Mouse (Mus musculus) ovary, postnatal 36 days (tissue): ENCODE measurements around the gene Sorcs2.

Experiments used
- DNase-seq: peaks from one replicate; pipeline ENCODE4 v3.0.0; 2022; ENCODE audit warnings: low spot score, mixed read lengths

Gene Sorcs2

DNA sequence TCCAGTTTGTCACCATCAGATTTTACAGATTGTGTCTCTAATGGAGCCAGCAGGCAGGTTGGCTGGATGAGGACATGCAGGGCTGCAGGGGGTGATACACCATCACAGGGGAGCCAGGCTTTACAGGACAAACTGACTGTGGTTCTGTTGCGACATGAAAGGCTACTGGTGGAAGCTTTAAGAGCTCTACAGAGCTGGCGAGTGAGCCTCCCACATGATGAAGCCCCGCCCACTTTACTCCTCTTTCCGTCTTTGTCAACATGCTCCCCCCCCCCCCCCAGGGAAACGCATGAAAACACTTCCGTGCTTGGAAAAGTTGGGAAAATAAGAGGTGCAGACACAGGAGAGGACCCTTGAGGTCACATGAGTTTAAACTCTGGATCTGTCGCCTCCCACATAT is 219.7 kb downstream of the Sorcs2 start:
- no peak for DNase-seq

DNA sequence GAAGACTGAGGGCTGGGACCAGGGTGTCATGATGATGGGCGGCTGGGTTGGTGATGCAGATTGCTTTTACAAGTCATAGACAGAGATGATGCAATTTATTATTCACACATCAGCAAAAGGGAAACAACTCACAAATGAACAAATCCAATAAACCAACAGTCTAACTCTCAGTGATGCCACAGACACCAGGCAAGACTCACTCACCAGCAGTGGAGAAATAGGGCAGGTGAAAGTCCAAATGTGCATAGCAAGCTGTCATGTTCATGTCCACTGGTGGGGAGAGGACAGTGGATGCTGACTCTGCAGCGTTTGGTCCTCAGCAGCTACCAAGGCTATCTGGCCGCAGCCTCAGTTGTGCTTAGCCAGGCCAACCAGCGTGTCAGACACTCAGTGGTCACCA is 221.1 kb downstream of the Sorcs2 start:
- no peak for DNase-seq

DNA sequence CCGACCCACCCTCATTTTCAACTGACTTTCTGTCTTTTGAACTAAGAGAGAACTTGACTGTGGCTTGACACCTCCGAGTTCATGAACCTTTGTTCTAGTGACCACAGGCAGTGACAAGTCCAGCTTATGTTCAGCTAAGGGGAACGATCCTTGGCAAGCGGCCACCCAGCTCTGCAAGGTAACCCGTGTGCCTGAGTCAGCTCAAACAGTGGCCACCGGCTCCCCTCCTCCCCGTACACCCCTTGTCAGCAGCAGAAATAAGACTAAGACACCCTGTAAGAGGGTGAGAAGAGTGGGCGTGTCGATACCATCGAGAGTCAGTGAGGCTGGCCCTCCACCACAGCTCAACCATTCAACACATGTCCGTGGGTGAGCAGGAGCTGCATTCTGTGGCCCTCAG is 221.5 kb downstream of the Sorcs2 start:
- DNase-seq = no peak

DNA sequence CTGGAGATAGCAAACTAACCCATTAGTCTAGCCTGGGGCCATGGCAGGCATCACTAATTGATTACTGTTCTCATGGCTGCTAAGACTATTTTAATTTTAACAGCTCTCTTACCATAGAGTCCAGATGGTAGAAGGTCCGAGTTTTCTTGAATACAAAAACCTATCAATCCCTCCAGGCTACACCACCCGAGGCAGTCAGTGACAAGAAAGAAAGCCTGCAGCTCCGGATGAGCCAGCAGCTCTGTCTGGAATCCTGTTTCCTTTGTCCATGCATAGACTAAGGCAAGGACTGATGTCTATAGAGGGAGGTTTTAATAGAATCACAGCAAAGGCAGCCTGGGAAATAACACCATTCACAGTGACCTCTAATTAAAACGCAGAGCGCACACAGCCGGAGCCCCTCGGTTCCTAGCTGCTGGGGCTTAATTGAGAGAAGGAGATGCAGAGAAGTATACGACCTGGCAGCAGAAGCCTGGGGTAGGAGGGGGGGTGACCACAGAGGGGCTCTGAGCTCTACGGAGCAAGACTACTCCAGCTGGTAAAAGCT is 223.3 kb downstream of the Sorcs2 start:
- DNase-seq = no peak

DNA sequence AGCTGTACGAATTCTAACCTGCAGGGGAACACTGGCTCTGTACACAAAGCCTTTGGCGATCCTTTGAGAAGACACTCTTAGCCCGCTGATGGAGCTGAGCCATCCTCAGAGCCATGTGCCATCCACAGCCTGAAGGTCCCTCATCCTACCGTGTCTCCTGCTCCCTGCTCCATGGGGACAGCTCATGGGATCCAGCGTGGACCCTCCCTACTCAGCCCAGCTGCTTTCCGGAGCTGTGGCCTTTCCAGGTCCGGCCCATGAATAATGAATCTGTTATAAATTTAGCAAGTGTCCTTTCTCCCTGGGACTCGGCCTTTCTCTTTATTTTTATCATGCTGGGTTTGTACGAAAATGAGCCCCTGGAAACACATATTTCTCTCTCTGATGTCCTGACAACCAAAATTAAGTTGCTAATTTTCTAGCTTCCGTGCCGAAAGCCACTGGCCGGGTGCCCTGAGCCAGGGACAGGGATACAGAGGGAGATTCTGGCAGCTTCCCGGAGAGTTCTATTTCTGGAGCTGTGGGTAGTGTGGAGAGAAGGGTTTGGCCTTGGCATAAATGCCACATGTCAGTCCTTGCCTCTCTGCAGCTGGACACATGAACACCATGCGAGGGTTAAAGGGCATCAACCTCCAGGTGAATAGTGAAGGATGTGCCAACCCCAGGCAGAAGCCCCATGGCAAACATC is 228.8 kb downstream of the Sorcs2 start:
- DNase-seq = no peak

DNA sequence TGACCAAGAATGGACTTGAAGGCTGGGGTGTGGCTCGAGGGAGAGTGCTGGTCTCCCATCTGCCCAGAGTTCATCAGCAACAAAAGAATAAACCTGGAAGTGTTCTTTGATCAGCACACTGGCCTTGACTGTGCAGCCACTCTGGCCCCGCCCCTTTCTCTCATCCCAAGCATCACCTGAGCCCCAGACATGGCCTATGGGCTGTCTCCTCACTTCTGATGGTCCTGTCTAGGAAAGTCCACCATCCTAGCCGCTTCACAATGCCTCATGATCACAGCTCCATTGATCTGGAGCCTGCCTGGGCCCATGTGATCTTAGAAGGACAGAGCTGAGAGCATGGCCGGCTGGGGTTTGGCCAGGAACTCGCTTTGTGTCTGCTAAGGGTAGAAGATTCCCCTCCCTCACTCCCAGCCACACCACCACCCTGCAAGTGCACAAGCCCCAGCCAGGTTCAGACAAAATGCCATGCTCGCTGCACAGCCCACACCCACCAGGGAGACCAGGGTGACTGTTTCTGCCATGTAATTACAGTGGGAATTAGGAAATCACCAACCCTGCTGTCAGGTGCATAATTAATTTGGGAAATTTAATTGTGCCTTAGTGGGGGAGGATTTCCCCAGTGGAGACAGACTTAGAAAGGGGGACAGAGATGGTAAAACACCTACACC is 231.5 kb downstream of the Sorcs2 start:
- no peak for DNase-seq

DNA sequence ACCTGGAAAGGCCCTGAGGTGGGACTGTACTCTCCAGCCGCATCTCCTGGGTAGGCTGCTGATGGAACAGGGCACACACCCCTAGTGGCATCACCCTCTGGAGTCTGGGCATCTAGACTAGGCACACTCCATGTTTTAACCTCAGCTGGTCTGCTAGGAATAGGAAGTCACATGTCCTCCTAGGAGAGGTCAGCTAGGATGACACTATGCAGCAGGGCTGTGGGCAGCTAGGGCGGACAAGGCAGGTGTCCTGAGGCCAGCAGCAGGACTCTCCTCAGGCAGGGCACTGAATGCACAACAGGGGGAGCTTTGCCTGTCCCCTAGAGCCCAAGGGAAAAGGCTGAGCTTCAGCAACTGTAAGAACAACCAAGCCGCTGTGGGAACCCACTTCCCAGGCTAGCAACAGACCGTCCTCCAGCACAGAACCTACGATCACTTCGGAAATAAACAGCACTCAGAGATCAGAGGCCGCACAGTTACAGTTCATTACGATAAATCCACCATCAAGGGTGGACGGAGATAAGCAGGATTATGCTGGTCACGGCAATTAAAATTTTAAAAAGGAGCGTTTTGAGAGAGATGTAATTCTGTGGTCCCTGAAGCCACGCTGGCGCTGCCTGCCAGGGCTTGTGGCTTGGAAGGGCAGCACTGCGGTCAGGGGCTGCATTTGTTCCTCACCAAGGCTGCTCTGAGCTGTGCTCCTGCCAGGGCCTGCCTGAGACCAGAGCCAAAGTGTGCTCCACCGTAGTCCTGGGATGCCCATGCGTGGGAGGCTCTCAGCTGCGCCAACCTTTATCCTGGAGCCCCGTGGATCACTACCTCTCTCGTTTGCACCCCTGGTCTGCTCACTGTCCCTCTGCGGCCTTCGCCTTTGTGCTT is 232.3 kb downstream of the Sorcs2 start:
- peak; percentile 18 for DNase-seq

DNA sequence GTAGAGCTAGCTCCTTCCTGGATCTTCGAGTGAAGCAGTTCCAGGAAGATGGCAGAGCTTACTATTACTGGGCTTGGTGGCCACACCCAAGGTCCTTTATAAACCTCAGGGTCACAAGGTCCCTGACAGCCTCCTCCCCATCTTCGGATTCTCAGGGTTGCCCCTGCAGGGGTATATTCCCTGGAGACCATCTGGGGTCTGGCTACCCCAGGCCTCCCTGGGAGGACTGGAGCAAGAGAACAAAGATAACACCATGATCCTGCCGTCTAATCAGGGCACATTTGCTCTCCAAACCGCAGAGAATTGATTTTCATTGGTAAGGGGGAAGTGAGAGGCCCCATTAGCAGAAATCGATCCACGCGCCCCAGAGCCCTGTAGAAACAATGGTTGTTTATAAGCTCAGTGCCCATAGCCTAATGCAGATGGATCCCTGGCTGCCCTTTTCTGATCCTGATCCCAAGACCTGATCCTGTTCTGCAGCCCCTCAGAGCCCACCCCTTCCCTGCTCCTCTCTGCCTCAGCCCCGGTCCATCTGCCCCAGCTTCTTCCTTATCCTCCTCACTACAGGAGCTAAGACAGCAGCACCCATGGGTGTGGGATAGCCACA is 243.0 kb downstream of the Sorcs2 start:
- no peak for DNase-seq

DNA sequence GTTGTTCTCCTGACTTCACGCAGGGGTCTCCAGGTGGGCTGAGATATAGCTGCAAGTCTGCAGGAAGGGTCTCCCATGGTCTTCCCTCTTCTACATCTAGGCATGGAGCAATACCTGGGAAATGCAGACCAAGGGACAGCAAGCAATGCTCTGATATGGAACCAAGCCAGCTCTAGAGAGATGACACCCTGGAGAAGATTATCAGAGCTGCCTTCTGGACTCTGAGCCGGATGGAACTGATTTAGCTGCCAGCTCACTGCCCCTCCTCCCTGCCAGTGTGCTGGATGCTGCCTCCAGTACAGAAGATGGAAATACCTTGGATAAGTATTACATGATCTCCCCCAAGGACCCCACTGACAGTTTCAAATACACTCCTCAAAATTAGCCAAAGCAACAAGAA is 244.7 kb downstream of the Sorcs2 start:
- DNase-seq = no peak

DNA sequence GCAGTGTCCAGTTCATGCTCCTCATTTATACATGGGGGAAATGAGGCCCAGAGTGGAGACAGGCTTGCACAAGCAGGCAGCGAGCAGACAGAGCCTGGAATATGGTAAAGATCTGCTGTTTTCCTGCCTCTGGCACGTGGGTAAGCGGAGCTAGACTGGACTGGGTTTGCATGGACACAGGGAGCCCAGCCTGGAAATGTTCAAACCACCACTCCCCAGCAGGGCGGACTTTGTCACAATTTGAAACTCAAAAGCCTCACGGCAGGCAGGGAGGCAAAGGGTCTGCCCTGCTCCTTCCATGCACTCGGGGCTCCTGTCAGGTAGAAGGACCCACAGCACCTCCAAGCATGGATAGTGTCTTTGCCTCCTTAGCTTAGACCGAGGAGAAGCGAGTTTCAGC is 246.9 kb downstream of the Sorcs2 start:
- no peak for DNase-seq

DNA sequence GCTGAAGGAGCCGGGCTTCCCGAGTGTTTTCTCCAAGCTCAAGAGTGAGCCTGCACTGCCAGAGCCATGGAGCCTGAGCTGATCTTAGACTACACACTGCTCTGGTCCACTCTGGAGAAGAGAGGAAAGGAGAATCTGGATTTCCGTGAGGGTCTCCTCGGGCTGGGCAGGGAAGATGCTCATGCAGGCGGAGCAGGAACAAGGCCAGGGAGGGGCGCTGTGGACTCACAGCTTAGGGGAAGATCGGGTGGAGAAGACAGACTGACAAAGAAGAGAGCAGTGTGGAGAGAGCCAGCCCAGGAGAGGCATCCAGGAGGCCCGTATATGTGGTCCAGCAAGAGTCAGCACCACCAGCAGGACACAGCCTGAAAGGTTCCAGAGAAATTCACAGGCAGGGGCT is 248.8 kb downstream of the Sorcs2 start:
- DNase-seq = no peak

DNA sequence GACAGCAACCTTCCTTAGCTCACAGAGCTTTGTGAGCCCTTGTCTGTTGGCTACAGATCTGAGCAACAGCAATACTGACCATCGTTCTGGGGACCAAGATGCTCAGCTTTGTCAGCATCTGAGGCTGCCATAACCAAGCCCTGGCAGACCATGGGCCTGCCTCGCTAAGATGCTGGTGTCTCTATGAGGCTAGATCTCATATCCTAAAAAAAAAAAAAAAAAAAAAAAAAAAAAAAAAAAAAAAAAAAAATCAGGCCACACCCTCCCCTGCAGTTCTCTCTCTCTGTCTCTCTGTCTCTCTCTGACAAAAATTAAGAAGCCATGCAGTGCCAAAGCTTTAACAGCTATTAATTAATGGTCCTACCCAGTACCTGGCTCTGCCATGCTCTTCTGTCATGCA is 251.3 kb downstream of the Sorcs2 start:
- DNase-seq = no peak

DNA sequence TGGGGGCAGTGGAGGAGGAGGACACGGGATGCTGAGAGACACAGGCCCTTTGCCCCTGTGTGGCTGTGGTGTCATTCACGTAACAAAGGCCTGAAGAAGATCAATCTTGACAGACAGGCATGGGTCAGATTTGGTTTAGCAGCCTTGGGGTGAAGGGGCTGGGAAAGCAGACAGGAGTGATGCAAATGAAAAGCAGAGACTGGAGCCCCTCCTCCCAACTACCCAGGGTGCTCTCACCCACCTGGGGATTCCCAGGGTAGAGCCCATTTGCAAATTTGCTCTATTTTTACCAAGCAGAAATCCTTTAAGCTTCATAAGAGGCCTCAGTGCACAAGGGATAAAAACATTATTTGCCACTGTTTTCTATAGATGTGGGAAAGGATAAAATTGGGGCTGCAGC is 253.4 kb downstream of the Sorcs2 start:
- no peak for DNase-seq

DNA sequence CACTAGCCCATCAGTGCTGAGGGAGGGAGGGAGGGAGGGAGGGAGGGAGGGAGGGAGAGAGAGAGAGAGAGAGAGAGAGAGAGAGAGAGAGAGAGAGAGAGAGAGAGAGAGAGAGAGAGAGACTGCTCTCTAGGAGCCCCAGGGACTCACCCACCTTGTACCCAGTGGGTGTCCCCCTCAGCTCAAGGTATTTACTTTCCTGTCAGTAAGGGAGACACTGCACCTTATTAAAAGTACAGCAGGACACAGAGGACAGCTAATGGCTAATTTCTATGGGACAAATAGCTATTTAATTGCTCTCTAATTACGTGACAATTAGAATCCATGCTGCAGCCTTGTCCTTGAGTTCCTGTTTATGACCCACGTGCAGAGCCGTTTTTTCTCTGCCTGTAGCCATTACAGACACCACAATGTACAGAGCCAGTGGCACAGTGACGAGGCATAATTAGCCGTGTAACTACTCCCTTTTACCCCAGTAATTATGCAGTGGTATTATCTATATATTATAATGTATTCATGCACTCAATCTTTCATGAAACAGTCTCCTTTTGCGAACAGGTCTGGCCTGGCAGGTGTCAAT is 256.2 kb downstream of the Sorcs2 start:
- no peak for DNase-seq

DNA sequence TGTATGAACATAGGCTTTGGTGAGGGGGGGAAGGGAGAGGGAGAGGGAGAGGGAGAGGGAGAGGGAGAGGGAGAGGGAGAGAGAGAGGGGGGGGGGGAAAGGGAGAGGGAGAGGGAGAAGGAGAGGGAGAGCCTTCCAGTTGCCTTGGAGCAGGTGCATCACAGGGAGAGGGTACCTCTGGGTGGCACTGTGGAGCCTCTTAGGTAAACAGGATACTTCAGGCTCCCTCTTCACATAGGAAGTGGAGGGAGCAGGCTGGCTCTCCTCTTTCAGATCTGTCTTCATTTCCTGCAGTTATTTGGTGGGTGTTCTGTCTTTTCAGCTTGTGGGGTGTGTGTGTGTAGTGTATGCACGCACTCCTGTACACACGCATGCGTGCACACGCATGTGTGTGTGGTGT is 256.8 kb downstream of the Sorcs2 start:
- peak; percentile 19 for DNase-seq

DNA sequence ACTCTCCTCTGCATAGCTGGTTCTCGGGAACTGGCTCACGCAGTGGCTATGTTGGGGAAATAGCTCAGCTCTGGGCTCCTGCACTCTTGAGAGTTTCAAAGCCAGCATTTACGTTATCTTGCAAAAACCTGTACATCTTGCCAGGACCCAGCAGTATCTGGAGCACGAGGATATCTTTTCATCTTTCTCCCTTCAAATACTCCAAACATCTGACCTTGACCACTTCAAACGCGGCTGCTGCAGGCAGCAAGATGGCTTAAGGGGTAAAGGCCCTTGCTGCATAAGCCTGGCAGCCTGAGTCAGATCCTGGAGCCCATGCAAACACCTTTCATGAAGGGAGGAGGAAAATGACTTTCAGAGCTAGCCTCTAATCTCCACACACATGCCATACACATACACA is 258.2 kb downstream of the Sorcs2 start:
- DNase-seq = no peak

DNA sequence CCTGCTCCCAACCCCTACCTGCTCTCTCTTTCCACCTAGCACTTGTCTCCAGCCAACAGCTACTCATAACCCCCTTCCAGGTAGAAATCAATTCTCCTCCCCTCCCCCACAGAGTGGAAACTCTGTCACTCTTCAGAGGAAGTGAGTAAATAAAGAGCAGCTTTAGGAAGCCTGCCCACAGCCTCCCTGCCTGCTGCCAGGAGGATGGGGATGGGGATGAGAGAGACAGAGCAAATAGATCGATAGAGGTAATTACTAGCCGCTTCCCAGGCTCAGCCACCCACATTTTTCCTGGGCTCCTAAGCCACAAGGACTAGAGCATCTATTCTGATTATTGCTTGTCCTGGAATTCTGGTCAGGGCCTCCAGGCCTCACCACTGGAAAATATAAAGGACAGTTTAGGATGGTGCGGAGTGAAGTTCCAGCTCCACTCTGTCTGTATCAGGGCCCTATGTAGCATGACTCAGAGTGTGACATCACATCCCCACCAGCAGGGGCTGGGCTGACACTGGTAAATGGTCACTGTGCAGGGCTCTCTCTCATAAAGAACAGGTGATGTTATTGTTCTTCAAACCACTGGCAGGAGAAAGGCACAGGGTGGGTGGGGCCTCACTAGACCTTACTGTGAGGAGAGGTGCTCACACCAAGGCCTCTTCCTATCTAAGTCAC is 261.9 kb downstream of the Sorcs2 start:
- no peak for DNase-seq

DNA sequence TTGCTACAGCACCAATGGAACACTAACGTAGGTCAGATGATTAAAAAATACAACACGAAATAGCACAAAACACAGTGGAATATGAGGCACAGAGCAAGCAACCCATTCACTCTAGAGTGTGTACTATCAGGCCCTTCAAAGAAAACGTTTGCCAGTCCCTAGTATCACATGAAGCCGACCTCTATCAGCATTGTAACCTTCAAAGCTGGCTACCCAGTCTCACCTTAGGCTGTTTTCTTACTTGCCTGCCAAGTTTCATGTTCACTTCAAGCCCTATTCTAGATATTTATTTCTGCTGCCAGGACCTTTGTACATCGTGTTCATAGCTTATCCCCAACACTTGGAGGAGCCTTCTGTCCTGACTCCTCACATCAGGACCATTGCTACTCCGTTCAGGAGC is 263.6 kb downstream of the Sorcs2 start:
- no peak for DNase-seq

DNA sequence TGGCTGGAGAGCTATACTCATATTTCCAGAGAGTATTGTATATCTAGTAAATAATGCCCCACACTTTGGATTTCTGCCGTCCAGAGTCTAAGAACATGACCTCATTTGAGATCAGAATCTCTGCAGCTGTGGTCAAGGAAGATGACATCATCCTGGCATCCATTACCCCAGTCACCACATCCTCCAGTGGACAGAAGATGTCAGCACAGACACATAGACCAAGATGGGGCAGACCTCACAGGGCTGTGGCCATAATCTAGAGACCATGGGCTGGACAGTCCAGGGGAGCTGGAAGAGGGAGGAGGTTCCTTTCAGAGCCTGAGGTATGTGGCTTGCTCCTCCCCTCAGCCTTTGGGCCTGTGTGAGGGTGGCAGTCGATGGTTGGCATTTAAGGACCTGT is 264.0 kb downstream of the Sorcs2 start:
- no peak for DNase-seq

DNA sequence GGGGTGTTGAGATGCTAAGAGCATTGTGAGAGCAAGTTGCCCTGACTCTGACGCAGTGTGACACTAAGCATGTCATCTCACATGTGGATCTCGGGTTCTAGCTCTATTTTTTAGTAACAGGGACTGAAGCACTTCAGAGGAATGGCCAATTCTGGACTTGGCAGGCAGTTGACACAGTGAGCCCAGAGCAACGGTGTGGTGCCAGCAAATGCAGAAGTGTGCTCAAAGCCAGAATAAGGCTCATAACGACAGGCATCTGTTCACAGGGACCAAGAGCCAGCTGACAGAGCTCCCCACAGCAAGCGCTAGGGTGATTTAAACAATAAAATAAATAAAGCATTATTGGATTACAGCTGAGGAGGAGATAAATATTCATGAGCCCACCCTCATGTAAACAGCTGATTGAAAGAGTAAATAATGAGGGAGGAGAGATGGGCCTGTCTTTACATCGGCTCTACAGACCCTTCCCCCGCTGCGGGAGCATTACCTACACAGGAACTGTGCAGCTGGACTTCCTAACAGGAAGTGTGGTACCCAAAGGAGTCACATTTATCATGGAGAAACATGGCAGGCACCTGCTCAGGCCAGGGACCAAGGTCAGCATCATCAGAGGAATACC is 267.4 kb downstream of the Sorcs2 start:
- no peak for DNase-seq

DNA sequence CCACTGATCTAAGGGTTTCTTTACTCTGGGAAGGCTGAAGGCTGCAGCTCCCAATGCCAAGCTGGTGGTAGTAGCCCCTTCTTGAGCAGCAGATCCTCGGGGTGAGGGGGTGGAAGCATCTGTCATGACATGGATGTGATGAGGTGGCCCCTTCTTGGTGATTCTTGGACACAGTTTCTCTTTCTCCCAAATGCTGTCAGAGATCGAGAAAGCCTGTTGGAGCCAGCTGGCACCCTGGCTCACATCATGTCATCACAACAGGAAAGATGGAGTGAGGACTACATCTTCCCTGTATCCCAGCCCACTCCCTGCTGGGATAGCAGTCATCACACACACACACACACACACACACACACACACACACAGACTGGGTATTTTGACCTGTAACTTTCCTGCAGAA is 268.3 kb downstream of the Sorcs2 start:
- no peak for DNase-seq
